Mouse (Mus musculus): ENCODE data around the gene Noc4l. TPM values are rescaled to one million over a fixed set of nuclear protein-coding genes. Genes with fewer than 3 reads are reported as not detected.

Gene Noc4l
- polyA plus RNA-seq (2012; ENCODE audit: insufficient read depth, insufficient read length, missing spikeins): 9.0 and 11.1 TPM in 2 replicates

DNA sequence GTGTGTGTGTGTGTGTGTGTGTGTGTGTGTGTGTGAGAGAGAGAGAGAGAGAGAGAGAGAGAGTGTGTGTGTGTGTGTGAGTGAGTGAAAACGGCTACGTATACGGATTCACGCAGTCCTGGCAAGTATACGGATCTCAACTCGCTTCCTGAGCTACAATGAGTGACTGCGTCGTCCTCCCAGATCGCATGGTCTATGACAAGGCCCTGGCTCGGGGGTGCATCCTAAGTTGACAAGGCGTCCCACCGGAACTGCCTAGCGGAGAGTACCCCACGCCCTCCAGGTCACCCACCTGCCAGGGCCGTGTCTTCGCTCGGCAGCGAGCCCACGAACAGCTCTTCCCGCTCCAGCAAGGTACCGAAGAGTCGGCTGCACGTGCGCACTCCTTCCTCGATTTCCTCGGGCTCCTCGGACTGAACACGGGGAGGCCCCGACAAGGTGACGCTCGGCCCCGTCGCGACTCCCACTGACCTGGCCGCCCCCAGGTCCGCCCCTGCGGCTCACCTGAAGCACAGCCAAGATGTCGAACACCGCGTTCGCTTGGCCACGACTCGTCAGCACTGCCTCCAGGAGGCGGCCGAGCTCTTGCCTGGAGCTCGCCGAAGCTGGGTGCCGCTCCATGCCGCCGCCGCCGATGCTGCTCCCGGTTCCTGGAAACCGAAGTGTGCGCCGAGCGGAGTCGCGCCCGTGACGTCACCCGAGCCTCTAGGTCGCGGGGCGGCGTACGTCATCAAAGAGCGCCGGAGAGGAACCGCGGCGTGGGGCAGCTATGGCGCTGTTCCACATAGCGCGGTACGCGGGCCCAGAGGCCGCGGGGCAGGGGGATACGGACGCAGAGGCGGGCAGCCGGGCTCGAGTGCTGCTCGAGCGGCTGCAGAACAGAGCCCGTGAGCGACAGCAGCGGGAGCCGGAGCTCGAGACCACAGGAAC lies at the start of gene Noc4l, which contains the start of gene Ddx51:
Gene Noc4l, minus strand, starts transcription at position 699 of the 930 bp plus-strand sequence.
Gene Ddx51, plus strand, starts transcription at position 733 of the 930 bp plus-strand sequence.
- Histone ChIP-seq H3K4me1 (ENCODE audit: control insufficient read depth, insufficient read depth, insufficient read length, low read length) (no peaks in the 10 kb centered on the region), H3K4me3 (ENCODE audit: insufficient read depth, low read depth, low read length) (peak within 1 kb of the TSS; percentile 95), H3K27ac (replicated peaks; ENCODE audit: low read depth, low read length) (no peak within 1 kb of the TSS)

DNA sequence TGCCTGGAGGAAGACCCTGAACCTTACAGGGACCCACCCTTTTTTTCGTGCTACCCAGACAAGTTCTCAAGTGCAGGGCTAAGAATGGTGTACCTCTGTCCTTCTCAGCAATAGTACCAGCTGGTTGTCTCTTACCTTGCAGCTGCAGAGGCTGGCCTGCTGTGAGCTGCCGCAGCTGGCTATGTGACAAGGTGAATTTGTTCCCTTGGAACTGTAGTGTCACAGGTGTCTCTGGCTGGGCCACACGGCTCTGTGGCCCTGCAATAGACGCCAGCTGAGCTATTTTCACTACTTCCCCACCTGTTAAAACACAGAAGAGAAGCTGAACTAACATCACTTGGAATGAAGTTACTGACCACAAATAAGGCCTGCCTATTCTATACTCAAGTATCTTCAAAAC lies 45.4 kb upstream of the Noc4l start:
- no peak overlapping the region for H3K4me3 ChIP-seq (ENCODE audit: insufficient read depth, low read depth, low read length)
- no peaks in the 10 kb centered on the region for H3K4me1 ChIP-seq (ENCODE audit: control insufficient read depth, insufficient read depth, insufficient read length, low read length)
- H3K27ac ChIP-seq (replicated peaks; ENCODE audit: low read depth, low read length): no peak overlapping the region

DNA sequence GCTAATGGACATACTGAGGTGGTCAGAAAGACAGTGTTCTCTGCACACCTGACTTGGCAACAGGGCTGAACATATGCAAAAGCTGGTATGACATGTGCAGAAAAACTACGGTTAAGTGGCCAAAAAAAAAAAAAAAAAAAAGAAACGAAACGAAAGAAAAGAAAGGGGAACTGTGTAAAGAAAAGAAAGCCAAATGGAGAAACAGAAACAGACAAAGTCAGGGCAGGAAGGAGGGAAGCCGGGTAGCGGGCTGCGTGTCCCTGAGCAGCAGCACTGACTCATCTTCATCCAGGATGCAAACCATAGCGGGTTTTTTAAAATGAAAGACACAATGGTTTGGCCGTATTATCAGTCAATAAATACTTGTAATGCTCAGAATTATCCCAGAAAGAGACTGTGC lies 28.8 kb upstream of the Noc4l start:
- Histone ChIP-seq H3K4me1 (ENCODE audit: control insufficient read depth, insufficient read depth, insufficient read length, low read length) (no peaks in the 10 kb centered on the region), H3K27ac (replicated peaks; ENCODE audit: low read depth, low read length) (no peak overlapping the region), H3K4me3 (ENCODE audit: insufficient read depth, low read depth, low read length) (no peak overlapping the region)

DNA sequence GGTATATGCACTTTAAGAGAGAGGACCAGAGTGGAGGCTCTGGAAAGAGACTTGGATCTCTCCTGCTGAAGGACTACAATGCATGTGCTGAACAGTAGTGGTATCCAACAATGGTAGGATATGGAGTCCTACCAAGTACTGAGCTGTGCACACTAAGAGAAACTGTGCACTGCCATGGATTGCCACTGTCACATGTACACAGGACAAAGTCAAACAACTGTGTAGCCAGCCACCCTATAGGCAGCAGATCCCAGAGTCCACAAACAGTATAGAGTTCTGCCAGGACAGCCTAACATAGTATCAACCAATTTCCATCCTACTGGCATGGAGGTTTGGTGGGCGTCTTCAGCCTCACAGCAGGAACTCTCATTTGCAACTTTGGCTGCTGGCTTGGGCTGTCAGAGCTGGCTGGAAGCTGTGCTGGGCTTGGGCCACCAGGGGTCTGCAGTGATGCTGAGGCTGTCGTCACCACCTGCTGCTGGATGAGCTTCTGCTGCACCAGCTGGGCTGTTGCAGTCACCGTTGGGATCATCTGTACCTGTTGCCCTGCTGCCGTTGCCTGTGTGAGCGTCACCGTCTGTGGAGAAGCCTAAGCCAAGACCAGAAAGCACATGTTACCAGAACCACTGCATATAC lies 12.4 kb upstream of the Noc4l start:
- Histone ChIP-seq H3K4me3 (ENCODE audit: insufficient read depth, low read depth, low read length) (no peak overlapping the region), H3K4me1 (ENCODE audit: control insufficient read depth, insufficient read depth, insufficient read length, low read length) (no peaks in the 10 kb centered on the region), H3K27ac (replicated peaks; ENCODE audit: low read depth, low read length) (no peak overlapping the region)

DNA sequence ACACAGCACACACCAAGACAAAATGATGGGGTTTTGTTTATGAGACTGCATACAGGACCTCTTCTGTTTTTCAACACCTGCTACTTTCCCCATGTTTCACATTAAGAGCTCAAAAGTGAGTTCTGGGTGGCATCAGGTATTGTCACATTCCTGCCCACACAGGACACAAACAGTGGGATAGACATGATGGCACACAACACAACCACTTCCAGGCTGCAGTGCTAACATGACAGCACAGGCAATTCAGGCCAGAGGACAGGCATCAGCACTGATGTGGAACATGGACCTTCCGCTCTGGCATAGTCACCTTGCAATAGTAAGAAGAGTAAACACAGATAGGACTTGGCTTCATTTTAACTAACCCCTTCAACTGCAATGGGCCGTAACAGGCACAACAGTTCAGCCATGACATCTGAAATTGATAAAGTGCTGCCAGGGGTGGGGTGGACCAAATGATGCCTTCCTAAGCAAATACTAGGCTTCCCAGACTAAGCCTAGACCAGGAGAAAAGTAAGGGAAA lies 11.6 kb upstream of the Noc4l start:
- no peak overlapping the region for H3K27ac ChIP-seq (replicated peaks; ENCODE audit: low read depth, low read length)
- no peak overlapping the region for H3K4me3 ChIP-seq (ENCODE audit: insufficient read depth, low read depth, low read length)
- H3K4me1 ChIP-seq (ENCODE audit: control insufficient read depth, insufficient read depth, insufficient read length, low read length): no peaks in the 10 kb centered on the region

DNA sequence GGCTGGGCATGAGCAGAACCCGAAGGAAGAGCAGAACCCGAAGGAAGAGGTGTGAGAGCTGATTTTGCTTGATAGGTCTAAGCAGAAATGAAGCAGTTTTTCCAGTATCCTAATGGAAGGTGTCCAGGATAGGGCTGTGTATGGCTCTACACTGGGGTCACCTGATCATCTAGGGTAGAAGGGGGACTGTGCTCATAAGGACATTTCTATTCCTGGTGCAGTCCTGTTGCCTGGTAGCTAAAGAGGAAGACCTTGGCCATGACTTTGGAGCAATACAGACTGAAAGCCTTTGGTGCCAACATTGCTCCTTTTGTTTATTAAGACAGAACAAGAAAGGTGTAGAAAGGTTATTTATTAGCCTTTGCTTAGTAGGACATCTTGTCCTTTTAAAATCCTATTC lies 10.8 kb upstream of the Noc4l start:
- Histone ChIP-seq H3K4me3 (ENCODE audit: insufficient read depth, low read depth, low read length) (no peak overlapping the region), H3K4me1 (ENCODE audit: control insufficient read depth, insufficient read depth, insufficient read length, low read length) (no peaks in the 10 kb centered on the region), H3K27ac (replicated peaks; ENCODE audit: low read depth, low read length) (no peak overlapping the region)

DNA sequence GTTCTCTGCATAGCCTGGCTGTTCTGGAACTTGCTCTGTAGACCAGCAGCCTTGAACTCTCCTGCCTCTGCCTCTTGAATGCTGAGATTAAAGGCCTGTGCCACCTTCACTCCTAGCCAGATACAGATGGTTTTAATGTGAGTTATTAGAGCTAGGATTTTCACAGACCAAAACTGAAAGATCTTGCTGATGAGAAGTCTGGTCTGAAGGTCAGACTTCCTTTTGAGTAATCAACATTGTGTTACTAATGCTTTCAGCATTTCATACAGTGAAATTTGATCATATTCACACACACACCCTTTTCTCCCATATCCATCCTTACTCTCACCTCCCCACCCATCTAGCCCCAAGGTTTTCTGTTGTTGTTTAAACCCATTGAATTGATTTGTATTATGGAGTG lies 6.5 kb upstream of the Noc4l start:
- Histone ChIP-seq H3K27ac (replicated peaks; ENCODE audit: low read depth, low read length) (no peak overlapping the region), H3K4me1 (ENCODE audit: control insufficient read depth, insufficient read depth, insufficient read length, low read length) (no peaks in the 10 kb centered on the region), H3K4me3 (ENCODE audit: insufficient read depth, low read depth, low read length) (no peak overlapping the region)

DNA sequence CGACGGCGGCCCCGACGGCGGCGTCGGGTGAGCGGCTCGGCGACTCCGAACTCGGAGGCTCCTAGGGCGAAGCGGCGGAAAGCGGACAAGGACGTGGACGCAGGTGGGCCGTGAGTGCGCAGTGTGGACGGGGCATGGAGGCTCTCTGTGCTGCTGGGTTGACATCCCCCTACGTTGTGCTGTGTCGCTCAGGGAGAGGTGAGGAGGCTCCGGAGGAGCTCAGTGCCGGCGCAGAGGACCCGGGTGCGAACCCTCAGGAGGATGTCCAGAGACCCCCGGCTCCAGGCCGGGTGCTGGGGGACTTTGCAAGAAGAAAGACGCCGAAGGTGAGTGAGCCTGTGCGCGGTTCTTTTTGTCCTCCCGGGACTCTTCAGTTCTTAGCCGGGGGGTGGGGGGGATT lies 469 bp upstream of the Noc4l start:
- H3K4me1 ChIP-seq (ENCODE audit: control insufficient read depth, insufficient read depth, insufficient read length, low read length): no peaks in the 10 kb centered on the region
- H3K4me3 ChIP-seq (ENCODE audit: insufficient read depth, low read depth, low read length): peak overlapping the region; percentile 95
- no peak overlapping the region for H3K27ac ChIP-seq (replicated peaks; ENCODE audit: low read depth, low read length)

DNA sequence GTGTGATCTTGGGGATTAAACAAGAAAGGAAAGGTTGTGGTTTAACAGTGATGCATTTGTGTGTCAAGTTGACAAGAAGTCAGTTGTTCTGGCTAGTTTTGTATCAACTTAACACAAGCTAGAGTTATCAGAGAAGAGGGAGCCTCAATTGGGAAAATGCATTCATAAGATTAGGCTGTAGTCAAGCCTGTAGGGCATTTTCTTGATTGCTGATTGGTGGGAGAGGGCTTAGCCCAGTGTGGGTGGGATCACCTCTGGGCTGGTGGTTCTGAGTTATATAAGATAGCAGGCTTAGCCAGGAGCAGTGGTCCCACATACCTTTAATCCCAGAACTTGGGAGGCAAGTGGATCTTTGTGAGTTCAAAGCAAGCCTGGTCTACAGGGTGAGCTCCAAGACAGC lies 6.8 kb downstream of the Noc4l start:
- Histone ChIP-seq H3K4me3 (ENCODE audit: insufficient read depth, low read depth, low read length) (no peak overlapping the region), H3K27ac (replicated peaks; ENCODE audit: low read depth, low read length) (no peak overlapping the region), H3K4me1 (ENCODE audit: control insufficient read depth, insufficient read depth, insufficient read length, low read length) (no peaks in the 10 kb centered on the region)

DNA sequence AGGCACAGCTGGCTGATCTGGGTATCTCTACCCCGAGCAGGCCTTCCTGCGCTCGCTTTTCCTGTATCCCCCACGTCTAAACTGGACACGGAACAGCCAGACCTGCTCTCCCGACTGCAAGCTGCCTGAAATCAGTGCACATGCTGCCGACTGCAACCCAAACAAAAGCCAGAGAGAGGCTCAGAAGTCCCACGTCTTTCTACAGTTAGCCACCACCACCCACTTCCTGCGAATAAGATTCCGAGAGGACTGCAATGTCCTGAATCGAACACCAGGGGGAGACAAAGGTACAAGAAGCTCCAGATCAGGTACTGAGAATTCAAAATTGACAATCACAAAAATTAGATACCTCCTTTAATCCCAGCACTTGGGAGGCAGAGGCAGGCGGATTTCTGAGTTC lies 13.8 kb downstream of the Noc4l start:
- no peak overlapping the region for H3K4me3 ChIP-seq (ENCODE audit: insufficient read depth, low read depth, low read length)

DNA sequence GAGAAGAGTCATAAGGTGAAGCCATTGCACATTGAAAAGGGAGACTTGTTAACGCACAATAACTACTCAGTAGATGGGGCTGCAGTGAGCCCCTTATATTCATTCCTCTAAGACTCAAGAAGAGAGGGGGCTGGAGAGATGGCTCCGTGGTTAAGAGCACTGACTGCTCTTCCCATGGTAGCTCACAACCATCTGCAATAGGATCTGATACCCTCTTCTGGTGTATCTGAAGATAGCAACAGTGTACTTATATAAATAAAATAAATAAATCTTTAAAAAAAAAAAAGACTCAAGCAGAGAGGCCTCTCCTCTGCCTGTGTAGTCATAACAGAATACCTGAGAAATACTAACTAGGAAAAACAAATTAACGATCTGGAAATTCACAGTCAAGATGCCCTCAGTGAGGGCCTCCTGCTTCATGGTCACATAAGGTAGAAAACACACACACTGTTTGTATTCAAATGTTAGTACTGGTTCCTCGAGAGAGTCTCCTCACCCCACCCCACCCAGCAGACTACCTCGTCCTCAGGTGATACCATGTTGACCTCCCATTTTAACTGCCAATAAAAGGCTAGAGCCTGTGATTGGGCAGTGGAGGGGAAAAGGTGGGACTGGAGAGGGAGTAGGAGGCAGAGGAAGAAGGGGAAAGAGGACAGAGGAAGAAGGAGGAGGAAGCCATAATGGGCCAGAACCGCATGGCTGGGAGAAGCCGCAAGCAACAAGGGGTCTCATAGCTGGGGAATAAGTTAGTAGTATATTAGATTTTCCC lies 14.7 kb downstream of the Noc4l start:
- Histone ChIP-seq H3K27ac (replicated peaks; ENCODE audit: low read depth, low read length) (no peak overlapping the region), H3K4me3 (ENCODE audit: insufficient read depth, low read depth, low read length) (no peak overlapping the region), H3K4me1 (ENCODE audit: control insufficient read depth, insufficient read depth, insufficient read length, low read length) (no peaks in the 10 kb centered on the region)

More for the DNA sequence above, 13.8 kb downstream of the Noc4l start:
- H3K4me1 ChIP-seq (ENCODE audit: control insufficient read depth, insufficient read depth, insufficient read length, low read length): no peaks in the 10 kb centered on the region
- no peak overlapping the region for H3K27ac ChIP-seq (replicated peaks; ENCODE audit: low read depth, low read length)

DNA sequence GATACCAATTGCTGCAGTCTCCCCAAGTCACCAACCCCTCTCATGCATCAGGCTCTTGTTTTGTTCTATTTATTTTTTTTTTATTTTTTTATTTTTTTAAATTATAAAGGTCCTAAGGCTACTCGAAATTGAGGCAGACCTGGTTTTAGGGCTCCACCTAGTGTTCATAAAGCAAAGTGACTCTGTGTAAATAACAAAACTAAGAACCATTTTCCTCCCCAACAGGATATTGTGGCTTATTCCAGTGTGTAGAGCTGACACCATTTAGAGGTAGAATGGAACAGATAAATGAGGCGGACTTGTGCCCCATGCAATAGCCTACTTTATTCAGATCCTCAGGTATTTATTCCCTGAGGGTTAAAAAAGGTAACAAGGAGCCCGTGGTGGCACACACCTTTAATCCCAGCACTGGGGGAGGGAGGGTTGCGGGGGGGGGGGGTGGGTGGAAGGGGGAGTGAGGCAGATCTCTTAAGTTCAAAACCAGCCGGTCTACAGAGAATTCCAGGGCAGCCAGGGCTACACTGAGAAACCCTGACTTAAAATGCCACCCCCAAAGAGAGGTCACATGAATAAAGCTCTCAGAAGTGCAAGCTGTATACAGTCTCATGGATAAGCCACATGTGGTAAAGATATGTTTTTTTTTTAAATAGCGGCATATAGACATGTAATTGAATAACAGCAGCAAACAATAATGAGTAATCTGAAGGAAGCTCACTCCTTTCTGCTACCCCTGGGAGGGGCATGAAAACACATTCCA lies 17.1 kb downstream of the Noc4l start:
- Histone ChIP-seq H3K27ac (replicated peaks; ENCODE audit: low read depth, low read length) (no peak overlapping the region), H3K4me1 (ENCODE audit: control insufficient read depth, insufficient read depth, insufficient read length, low read length) (no peaks in the 10 kb centered on the region), H3K4me3 (ENCODE audit: insufficient read depth, low read depth, low read length) (no peak overlapping the region)

DNA sequence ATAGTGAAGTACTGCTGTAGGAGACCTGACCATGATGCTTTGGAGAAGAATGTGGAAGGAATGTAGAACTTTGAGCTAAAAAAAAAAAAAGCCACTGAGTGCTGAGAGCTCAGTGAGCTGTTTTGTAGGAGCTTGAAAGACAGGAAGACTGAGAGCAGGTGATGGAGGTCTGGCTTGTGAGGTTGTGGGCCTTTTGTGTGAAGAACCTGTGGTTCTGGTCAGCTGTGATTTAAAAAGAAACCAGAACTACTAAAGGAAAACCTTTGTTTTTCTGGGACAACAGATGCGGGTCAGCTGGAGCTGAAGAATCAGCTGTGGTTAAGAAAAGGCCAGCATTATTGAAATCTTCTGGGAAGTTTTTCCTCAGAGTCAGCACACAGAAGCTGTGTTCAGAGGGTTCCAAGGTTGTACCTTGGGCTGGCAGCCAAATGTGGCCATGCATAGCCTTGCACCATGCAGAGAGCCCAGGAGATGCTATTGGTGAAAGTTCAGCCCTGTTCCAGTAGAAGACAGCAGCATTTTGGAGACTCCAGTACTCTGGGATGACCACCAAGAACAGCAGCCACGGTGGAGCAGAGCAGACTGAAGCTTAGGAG lies 23.6 kb downstream of the Noc4l start:
- no peaks in the 10 kb centered on the region for H3K4me1 ChIP-seq (ENCODE audit: control insufficient read depth, insufficient read depth, insufficient read length, low read length)
- no peak overlapping the region for H3K4me3 ChIP-seq (ENCODE audit: insufficient read depth, low read depth, low read length)

DNA sequence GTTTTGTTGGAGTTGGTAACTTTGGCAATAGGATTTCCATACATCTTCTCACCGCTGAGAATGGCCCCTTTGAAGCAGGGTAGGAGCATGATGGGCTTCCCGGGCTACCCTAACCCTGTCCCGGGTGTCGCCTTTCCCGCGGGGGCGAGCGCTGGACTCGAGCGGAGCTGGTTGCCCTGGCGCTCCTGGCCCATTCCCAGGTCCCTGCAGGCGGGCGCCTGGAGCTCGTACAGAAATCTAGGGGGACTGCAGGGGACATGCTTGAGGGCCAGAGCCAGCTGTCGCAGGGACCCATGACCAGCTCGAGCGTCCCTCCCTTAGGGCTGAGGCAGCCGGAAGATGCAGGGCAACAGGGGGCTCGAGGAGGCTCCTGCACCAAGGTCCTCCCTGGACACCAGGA lies 25.1 kb downstream of the Noc4l start:
- Histone ChIP-seq H3K4me1 (ENCODE audit: control insufficient read depth, insufficient read depth, insufficient read length, low read length) (no peaks in the 10 kb centered on the region), H3K27ac (replicated peaks; ENCODE audit: low read depth, low read length) (no peak overlapping the region), H3K4me3 (ENCODE audit: insufficient read depth, low read depth, low read length) (no peak overlapping the region)

More for the DNA sequence above, 23.6 kb downstream of the Noc4l start:
- no peak overlapping the region for H3K27ac ChIP-seq (replicated peaks; ENCODE audit: low read depth, low read length)

All from brown adipose tissue, adult 24 weeks (tissue).